Mouse (Mus musculus): ENCODE results near the gene Gemin6. TPM values are rescaled to one million over a fixed set of nuclear protein-coding genes. Genes with fewer than 3 reads are reported as not detected.
A peak's percentile ranks its signal among the peaks of the same experiment; 100 is the strongest.
"Not testable (repeated sequence)": the region's sequence is repeated elsewhere in the genome, so short reads cannot be mapped to it uniquely, and the experiment has no call there.

Gemin6 gene
- polyA plus RNA-seq, 1 experiment from 2014 or later, result 37.0 TPM

DNA sequence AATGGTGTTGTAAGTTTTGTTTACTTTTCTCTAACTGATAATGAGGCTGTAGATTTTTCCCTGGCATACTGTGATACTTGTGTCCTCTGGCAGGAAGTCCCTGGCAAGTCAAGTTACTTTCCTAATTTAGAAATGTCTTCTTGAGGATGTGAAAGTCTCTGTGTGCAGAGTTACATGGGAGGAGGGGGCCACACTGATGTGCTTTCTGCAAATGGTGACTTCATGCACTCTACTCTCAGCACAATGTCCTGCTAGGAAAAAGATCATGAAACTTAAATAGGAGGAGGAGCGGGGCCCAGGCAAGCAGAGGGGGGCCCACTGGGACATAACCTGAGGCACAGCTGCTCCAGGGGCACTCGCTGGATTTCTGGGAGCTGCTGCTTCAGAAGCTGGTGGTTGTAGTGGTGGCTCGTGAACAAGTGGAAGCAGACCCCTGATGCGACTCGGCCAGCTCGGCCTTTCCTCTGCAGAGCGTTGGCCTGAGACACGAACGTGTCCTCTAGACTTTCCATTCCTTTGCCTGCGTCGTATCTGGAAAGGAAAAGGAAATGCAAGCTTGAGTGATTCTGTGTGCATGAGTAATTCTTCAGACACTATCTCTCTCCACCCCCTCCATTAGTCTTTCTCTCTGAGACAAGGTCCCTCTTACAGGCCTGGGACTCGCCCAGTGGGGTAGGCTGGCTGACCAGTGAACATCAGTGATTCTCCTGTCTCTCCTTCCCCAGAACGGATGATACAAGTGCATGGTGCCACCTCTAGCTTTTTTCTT lies 28.7 kb downstream of the Gemin6 start:
- Histone ChIP-seq H3K4me1 (replicated peaks; ENCODE audit: control insufficient read depth, insufficient read depth, low read length) (peaks cover 11% of the 10 kb centered on the region), H3K9me3 (ENCODE audit: control insufficient read depth, low read length) (no peaks in the 10 kb centered on the region), H3K9ac (ENCODE audit: low read length) (0 out of 2 replicates have a peak overlapping the region, but pooled peaks have one; percentile 11), H3K27me3 (ENCODE audit: control insufficient read depth, insufficient read depth, low read depth, low read length) (no peaks in the 10 kb centered on the region), H3K27ac (ENCODE audit: low read length) (peak overlapping the region; percentile 92), H3K4me2 (ENCODE audit: low read depth, low read length) (peak overlapping the region; percentile 18; the same call in 1 of the 2 replicates), H3K36me3 (ENCODE audit: control insufficient read depth, insufficient read depth, low read length) (peaks cover 43% of the 10 kb centered on the region), H3K4me3 (ENCODE audit: low read length) (no peak overlapping the region)
- peak; percentile 86 for ATAC-seq (ENCODE audit: low read depth)
- WGBS, result 64% methylated on average over 13 of the region's 13 CpGs

DNA sequence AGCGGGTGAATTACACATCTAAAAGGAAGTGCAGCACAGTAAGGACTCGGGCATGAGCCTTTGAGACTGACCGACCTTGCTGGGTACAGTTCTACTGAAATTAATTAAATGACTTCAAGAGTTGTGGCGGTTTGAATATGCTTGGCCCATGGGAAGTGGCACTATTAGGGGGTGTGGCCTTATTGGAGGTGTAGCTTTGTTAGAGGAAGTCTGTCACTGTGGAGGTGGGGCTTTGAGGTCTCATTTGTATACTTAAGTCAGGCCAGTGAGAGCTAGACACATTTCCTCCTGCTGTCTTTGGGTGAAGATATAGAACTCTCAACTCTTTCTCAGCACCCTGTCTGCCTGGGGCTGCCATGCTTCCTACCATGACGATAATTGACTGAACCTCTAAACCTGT lies 30.2 kb downstream of the Gemin6 start:
- H3K36me3 ChIP-seq (ENCODE audit: control insufficient read depth, insufficient read depth, low read length), result peaks cover 47% of the 10 kb centered on the region
- no peak for ATAC-seq (ENCODE audit: low read depth)

GRCm38 (mm10) chr17:80255208-80255607 lies 31.0 kb downstream of the Gemin6 start:
- H3K4me3 ChIP-seq (ENCODE audit: low read length), result no peak overlapping the region
- peak; percentile 73 for ATAC-seq (ENCODE audit: low read depth)
- no peaks in the 10 kb centered on the region for H3K27me3 ChIP-seq (ENCODE audit: control insufficient read depth, insufficient read depth, low read depth, low read length)
- WGBS, result 32% methylated on average over 13 of the region's 13 CpGs
- H3K4me1 ChIP-seq (replicated peaks; ENCODE audit: control insufficient read depth, insufficient read depth, low read length), result peaks cover 11% of the 10 kb centered on the region
- no peak overlapping the region for H3K9ac ChIP-seq (ENCODE audit: low read length)
- H3K9me3 ChIP-seq (ENCODE audit: control insufficient read depth, low read length), result no peaks in the 10 kb centered on the region
- H3K27ac ChIP-seq (ENCODE audit: low read length), result peak overlapping the region; percentile 19; the same call in 1 of the 2 replicates
- peaks cover 44% of the 10 kb centered on the region for H3K36me3 ChIP-seq (ENCODE audit: control insufficient read depth, insufficient read depth, low read length)
- H3K4me2 ChIP-seq (ENCODE audit: low read depth, low read length), result no peak overlapping the region

More for the DNA sequence above, 30.2 kb downstream of the Gemin6 start:
- Histone ChIP-seq H3K4me2 (ENCODE audit: low read depth, low read length) (no peak overlapping the region), H3K4me3 (ENCODE audit: low read length) (no peak overlapping the region), H3K4me1 (replicated peaks; ENCODE audit: control insufficient read depth, insufficient read depth, low read length) (peaks cover 11% of the 10 kb centered on the region), H3K9me3 (ENCODE audit: control insufficient read depth, low read length) (no peaks in the 10 kb centered on the region), H3K27me3 (ENCODE audit: control insufficient read depth, insufficient read depth, low read depth, low read length) (no peaks in the 10 kb centered on the region), H3K9ac (ENCODE audit: low read length) (no peak overlapping the region), H3K27ac (ENCODE audit: low read length) (no peak overlapping the region)
- WGBS, result 94% methylated on average over 5 of the region's 5 CpGs

DNA sequence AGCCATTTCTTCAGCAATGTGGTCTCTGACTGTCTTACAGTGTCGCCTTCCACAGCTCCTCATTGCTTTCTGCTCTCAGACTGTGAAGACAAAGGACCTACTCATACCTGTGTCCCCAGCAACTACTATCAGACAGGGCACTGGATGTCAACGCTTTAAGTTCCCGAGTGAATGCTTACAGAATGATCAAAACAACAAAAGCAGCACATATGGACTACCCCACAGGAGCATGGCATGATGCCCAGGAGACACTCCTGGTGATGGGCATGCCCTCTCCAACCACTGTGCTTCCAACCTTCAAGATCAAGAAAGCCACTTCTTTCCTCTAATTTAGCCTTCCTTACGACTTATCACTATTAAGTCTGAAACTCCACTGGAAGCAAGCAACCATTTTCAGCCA lies 42.8 kb downstream of the Gemin6 start:
- Histone ChIP-seq H3K27ac (ENCODE audit: low read length) (no peak overlapping the region), H3K4me3 (ENCODE audit: low read length) (no peak overlapping the region), H3K4me2 (ENCODE audit: low read depth, low read length) (no peak overlapping the region), H3K9me3 (ENCODE audit: control insufficient read depth, low read length) (no peaks in the 10 kb centered on the region), H3K27me3 (ENCODE audit: control insufficient read depth, insufficient read depth, low read depth, low read length) (no peaks in the 10 kb centered on the region), H3K4me1 (replicated peaks; ENCODE audit: control insufficient read depth, insufficient read depth, low read length) (no peaks in the 10 kb centered on the region), H3K9ac (ENCODE audit: low read length) (no peak overlapping the region), H3K36me3 (ENCODE audit: control insufficient read depth, insufficient read depth, low read length) (peaks cover 35% of the 10 kb centered on the region)
- no peak for ATAC-seq (ENCODE audit: low read depth)
- 90% methylated on average over 4 of the region's 4 CpGs for WGBS

DNA sequence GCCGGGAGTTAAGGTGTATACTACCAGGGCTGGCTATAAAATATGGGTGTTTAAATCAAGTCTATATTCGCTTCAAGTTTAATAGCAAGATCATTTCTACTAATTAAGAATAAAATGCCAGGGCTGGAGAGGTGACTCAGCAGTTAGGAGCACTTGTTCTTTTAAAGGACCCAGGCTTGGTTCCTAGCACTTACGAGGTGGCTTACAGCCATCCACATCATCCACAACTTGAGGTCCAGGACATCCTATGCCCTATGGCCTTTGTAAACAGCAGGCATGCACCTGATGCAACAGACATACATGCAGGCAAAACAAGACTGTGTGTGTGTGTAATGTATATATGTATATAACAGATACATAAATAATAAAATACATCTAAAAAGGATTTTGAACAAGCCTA lies 43.9 kb downstream of the Gemin6 start:
- H3K9ac ChIP-seq (ENCODE audit: low read length), result no peak overlapping the region
- H3K4me1 ChIP-seq (replicated peaks; ENCODE audit: control insufficient read depth, insufficient read depth, low read length), result no peaks in the 10 kb centered on the region
- no peaks in the 10 kb centered on the region for H3K27me3 ChIP-seq (ENCODE audit: control insufficient read depth, insufficient read depth, low read depth, low read length)
- H3K36me3 ChIP-seq (ENCODE audit: control insufficient read depth, insufficient read depth, low read length), result peaks cover 44% of the 10 kb centered on the region
- H3K4me3 ChIP-seq (ENCODE audit: low read length), result no peak overlapping the region
- ATAC-seq (ENCODE audit: low read depth), result no peak
- no peaks in the 10 kb centered on the region for H3K9me3 ChIP-seq (ENCODE audit: control insufficient read depth, low read length)
- 94% methylated on average over 3 of the region's 3 CpGs for WGBS
- H3K27ac ChIP-seq (ENCODE audit: low read length), result no peak overlapping the region
- H3K4me2 ChIP-seq (ENCODE audit: low read depth, low read length), result no peak overlapping the region

DNA sequence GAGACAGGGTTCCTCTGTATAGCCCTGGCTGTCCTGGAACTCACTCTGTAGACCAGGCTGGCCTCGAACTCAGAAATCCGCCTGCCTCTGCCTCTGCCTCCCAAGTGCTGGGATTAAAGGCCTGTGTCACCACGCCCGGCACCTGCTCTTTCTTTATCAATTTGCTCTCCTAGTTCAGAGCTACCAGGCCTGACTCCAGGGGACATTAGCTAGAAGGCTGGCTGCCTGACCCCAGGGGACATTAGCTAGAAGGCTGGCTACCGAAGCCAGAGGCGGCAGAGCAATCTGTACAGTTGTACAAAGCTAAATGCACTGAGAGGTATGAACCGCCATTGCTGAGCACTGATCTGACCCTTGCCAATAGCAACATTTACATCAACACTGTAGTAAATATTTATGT lies 46.4 kb downstream of the Gemin6 start:
- not testable (repeated sequence) for H3K4me3 ChIP-seq (ENCODE audit: low read length); ATAC-seq (ENCODE audit: low read depth); H3K27ac ChIP-seq (ENCODE audit: low read length); H3K27me3 ChIP-seq (ENCODE audit: control insufficient read depth, insufficient read depth, low read depth, low read length); H3K9ac ChIP-seq (ENCODE audit: low read length); H3K4me2 ChIP-seq (ENCODE audit: low read depth, low read length); H3K4me1 ChIP-seq (replicated peaks; ENCODE audit: control insufficient read depth, insufficient read depth, low read length); H3K9me3 ChIP-seq (ENCODE audit: control insufficient read depth, low read length)
- peaks cover 42% of the 10 kb centered on the region for H3K36me3 ChIP-seq (ENCODE audit: control insufficient read depth, insufficient read depth, low read length)
- 95% methylated on average over 7 of the region's 7 CpGs for WGBS

Other genes with a start within 250 kb of the Gemin6 start
- gene Hnrnpll, start 162.1 kb upstream of the Gemin6 start, polyA plus RNA-seq (2015; fragmentation: Nextera tagmentation; extraction: Ambion mirVana), result 64.6 and 64.9 TPM in 2 replicates
- gene Galm, start 97.0 kb upstream of the Gemin6 start, polyA plus RNA-seq (2015; fragmentation: Nextera tagmentation; extraction: Ambion mirVana), result 20.4 TPM in 2 replicates
- gene Srsf7, start 17.1 kb upstream of the Gemin6 start, polyA plus RNA-seq (2015; fragmentation: Nextera tagmentation; extraction: Ambion mirVana), result 552 and 582 TPM in 2 replicates
- 0.24 TPM in 2 replicates for gene Ttc39d, start 17.0 kb upstream of the Gemin6 start, polyA plus RNA-seq (2015; fragmentation: Nextera tagmentation; extraction: Ambion mirVana)
- gene Morn2, start 65.8 kb downstream of the Gemin6 start, polyA plus RNA-seq (2015; fragmentation: Nextera tagmentation; extraction: Ambion mirVana), result 35.8 and 37.9 TPM in 2 replicates
- gene Dhx57, start 66.0 kb downstream of the Gemin6 start, polyA plus RNA-seq (2015; fragmentation: Nextera tagmentation; extraction: Ambion mirVana), result 14.5 and 15.2 TPM in 2 replicates
- 0.57 and 1.4 TPM in 2 replicates for gene Arhgef33, start 83.0 kb downstream of the Gemin6 start, polyA plus RNA-seq (2015; fragmentation: Nextera tagmentation; extraction: Ambion mirVana)
- 0.88 TPM in 1 of 2 replicates, not detected in the other for gene Gm10190, start 149.1 kb downstream of the Gemin6 start, polyA plus RNA-seq (2015; fragmentation: Nextera tagmentation; extraction: Ambion mirVana)